Mouse (Mus musculus) adrenal gland, adult 10 weeks (tissue): ENCODE measurements around the gene Dab1. TPM values are rescaled to one million over a fixed set of nuclear protein-coding genes. Genes with fewer than 3 reads are reported as not detected.

ENCODE experiments used
- polyA plus RNA-seq: library from polyadenylated mRNA; stranded (reverse); fragments of 350-450 nt; fragmentation: Illumina TruSeq; extraction: RNeasy Lipid Tissue Mini Kit (QIAGEN cat#74804); gene quantifications from one replicate; pipeline ENCODE4 v1.2.3, GENCODE M21; 2014; ENCODE audit warnings: low read depth, low replicate concordance

Gene Dab1
- 1.5 TPM for polyA plus RNA-seq

GRCm38 (mm10) chr4:103619321-103619945, at the start of gene Dab1:
Gene Dab1 (plus strand): TSS chr4:103619359.

GRCm38 (mm10) chr4:104766065-104766464, 1146.9 kb downstream of the Dab1 start, which contains the start of gene C8b:
Gene C8b (plus strand): TSS chr4:104766317.

